Mouse (Mus musculus) E14TG2a.4 (cell line): ENCODE measurements around the gene Gzmd.
A peak's percentile ranks its signal among the peaks of the same experiment; 100 is the strongest.
"Not testable (repeated sequence)": the region's sequence is repeated elsewhere in the genome, so short reads cannot be mapped to it uniquely, and the experiment has no call there.

Experiments used
- H3K27me3 ChIP-seq: 2 replicates; pipeline ENCODE4 v1.6.1; 2014; ENCODE audit warnings: low read length, control low read depth; ENCODE audit not compliant: insufficient read depth
- H3K36me3 ChIP-seq: 2 replicates; pipeline ENCODE4 v1.6.1; 2014; ENCODE audit warnings: low read length, control low read depth; ENCODE audit not compliant: insufficient read depth
- H3K4me1 ChIP-seq: replicated peaks from 2 replicates; pipeline ENCODE4 v1.6.1; 2014; ENCODE audit warnings: low read depth, low read length, control low read depth
- H3K4me3 ChIP-seq: replicated peaks from 2 replicates; pipeline ENCODE4 v1.5.1; 2014; ENCODE audit warnings: mild to moderate bottlenecking, low read length
- H3K9me3 ChIP-seq: 2 replicates; pipeline ENCODE4 v1.6.1; 2014; ENCODE audit warnings: low read length, control low read depth
- CTCF ChIP-seq: conservative IDR thresholded peaks from 2 replicates; pipeline ENCODE4 v1.5.1; 2014; ENCODE audit warnings: low read length
- NANOG ChIP-seq: IDR thresholded peaks from 2 replicates; pipeline ENCODE4 v1.6.1; 2014; ENCODE audit warnings: borderline replicate concordance, low read length, mixed read lengths
- POU5F1 ChIP-seq: IDR thresholded peaks from 2 replicates; pipeline ENCODE4 v1.6.1; 2014; ENCODE audit warnings: low read length, borderline replicate concordance

Gzmd gene

GRCm38 (mm10) chr14:56132508-56132907 is at the start of gene Gzmd:
TSS of gene Gzmd (minus strand) at chr14:56132608.
- H3K27me3 ChIP-seq, H3K4me3 ChIP-seq, H3K4me1 ChIP-seq, H3K36me3 ChIP-seq, H3K9me3 ChIP-seq: not testable (repeated sequence)

- not testable (repeated sequence) for H3K4me3 ChIP-seq, H3K4me1 ChIP-seq, H3K36me3 ChIP-seq, H3K9me3 ChIP-seq
- TF ChIP-seq CTCF = peak; percentile 66
- H3K27me3 ChIP-seq = peaks cover 25% of the 10 kb centered on the region
Observed at GRCm38 (mm10) chr14:56177651-56178050, 45.2 kb upstream of the Gzmd start.

- no peak within 1 kb of the TSS for H3K4me3 ChIP-seq
- no peaks in the 10 kb centered on the region for H3K36me3 ChIP-seq
- peaks cover 7% of the 10 kb centered on the region for H3K4me1 ChIP-seq
- TF ChIP-seq POU5F1 (no peak), CTCF (no peak), NANOG (no peak)
- peaks cover 11% of the 10 kb centered on the region for H3K27me3 ChIP-seq
- H3K9me3 ChIP-seq = no peaks in the 10 kb centered on the region
Observed at GRCm38 (mm10) chr14:56174499-56174898, 42.1 kb upstream of the Gzmd start, which contains the start of gene Gzmn. TSS of gene Gzmn (minus strand) at chr14:56174599.

GRCm38 (mm10) chr14:56173396-56173795 is 41.0 kb upstream of the Gzmd start:
- peaks cover 1% of the 10 kb centered on the region; the same call in 1 of the 2 replicates for H3K27me3 ChIP-seq
- H3K4me1 ChIP-seq = peaks cover 7% of the 10 kb centered on the region
- no peaks in the 10 kb centered on the region for H3K9me3 ChIP-seq
- no peak overlapping the region for H3K4me3 ChIP-seq
- H3K36me3 ChIP-seq = no peaks in the 10 kb centered on the region
- TF ChIP-seq NANOG = no peak

- no peak overlapping the region for H3K4me3 ChIP-seq
- TF ChIP-seq CTCF (no peak), POU5F1 (no peak), NANOG (no peak)
- H3K36me3 ChIP-seq = no peaks in the 10 kb centered on the region
- H3K27me3 ChIP-seq = no peaks in the 10 kb centered on the region; the same call in 1 of the 2 replicates
- H3K9me3 ChIP-seq = no peaks in the 10 kb centered on the region
- H3K4me1 ChIP-seq = peaks cover 4% of the 10 kb centered on the region
Observed at GRCm38 (mm10) chr14:56172744-56173143, 40.3 kb upstream of the Gzmd start.

GRCm38 (mm10) chr14:56168009-56168408 is 35.6 kb upstream of the Gzmd start:
- no peaks in the 10 kb centered on the region for H3K9me3 ChIP-seq
- no peaks in the 10 kb centered on the region for H3K36me3 ChIP-seq
- no peak overlapping the region for H3K4me3 ChIP-seq
- TF ChIP-seq POU5F1 (no peak), NANOG (no peak), CTCF (no peak)
- H3K4me1 ChIP-seq = peaks cover 12% of the 10 kb centered on the region
- H3K27me3 ChIP-seq = no peaks in the 10 kb centered on the region; the same call in 1 of the 2 replicates

GRCm38 (mm10) chr14:56162109-56162508 is 29.7 kb upstream of the Gzmd start:
- Histone ChIP-seq H3K9me3 (no peaks in the 10 kb centered on the region), H3K27me3 (no peaks in the 10 kb centered on the region), H3K4me1 (peaks cover 6% of the 10 kb centered on the region), H3K4me3 (no peak overlapping the region), H3K36me3 (no peaks in the 10 kb centered on the region)
- TF ChIP-seq POU5F1 (no peak), NANOG (no peak), CTCF (no peak)

- H3K27me3 ChIP-seq, H3K9me3 ChIP-seq, H3K4me1 ChIP-seq, H3K36me3 ChIP-seq, H3K4me3 ChIP-seq: not testable (repeated sequence)
Observed at GRCm38 (mm10) chr14:56159479-56159878, 27.1 kb upstream of the Gzmd start, which contains the start of gene Gzmg. TSS of gene Gzmg (minus strand) at chr14:56159579.

- no peak overlapping the region for H3K4me3 ChIP-seq
- H3K36me3 ChIP-seq = no peaks in the 10 kb centered on the region
- no peaks in the 10 kb centered on the region for H3K9me3 ChIP-seq
- H3K27me3 ChIP-seq = no peaks in the 10 kb centered on the region
- peak; percentile 73 for TF ChIP-seq CTCF
- no peak for TF ChIP-seq NANOG
- no peak for TF ChIP-seq POU5F1
- no peaks in the 10 kb centered on the region for H3K4me1 ChIP-seq
Observed at GRCm38 (mm10) chr14:56155340-56155739, 22.9 kb upstream of the Gzmd start.

GRCm38 (mm10) chr14:56133675-56134074 is 1.3 kb upstream of the Gzmd start:
- H3K27me3 ChIP-seq, H3K36me3 ChIP-seq, H3K4me3 ChIP-seq, H3K9me3 ChIP-seq, H3K4me1 ChIP-seq: not testable (repeated sequence)
